Mouse (Mus musculus): ENCODE measurements at regions not wholly inside any gene's neighbourhood (a gene's known extent, or its start where the extent isn't known, plus 50 kb on each side); places are given as distances from the start of the nearest gene placed in this dataset.
A peak's percentile ranks its signal among the peaks of the same experiment; 100 is the strongest.

DNA sequence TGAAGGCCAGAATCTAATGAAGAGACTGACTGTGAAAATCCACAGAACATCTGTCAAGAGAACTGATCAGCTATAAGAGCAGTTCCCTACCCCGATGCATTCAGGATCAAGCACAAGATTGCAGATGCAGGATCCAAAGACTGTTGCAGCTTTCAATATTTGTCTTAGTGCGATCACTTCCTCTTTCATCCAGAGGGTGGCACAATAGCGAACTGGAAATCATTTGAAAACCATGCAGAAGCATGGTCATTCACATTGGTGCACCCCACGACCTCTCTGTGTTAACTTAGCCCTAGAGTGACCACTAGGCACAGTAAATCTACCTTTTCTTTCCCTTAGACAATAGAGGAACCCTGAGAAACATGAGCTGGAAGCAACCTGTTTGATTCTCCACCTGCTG lies 55.8 kb upstream of the Pak3 start:
- DNase-seq (ENCODE audit: low spot score in 2 of 2): no peak

DNA sequence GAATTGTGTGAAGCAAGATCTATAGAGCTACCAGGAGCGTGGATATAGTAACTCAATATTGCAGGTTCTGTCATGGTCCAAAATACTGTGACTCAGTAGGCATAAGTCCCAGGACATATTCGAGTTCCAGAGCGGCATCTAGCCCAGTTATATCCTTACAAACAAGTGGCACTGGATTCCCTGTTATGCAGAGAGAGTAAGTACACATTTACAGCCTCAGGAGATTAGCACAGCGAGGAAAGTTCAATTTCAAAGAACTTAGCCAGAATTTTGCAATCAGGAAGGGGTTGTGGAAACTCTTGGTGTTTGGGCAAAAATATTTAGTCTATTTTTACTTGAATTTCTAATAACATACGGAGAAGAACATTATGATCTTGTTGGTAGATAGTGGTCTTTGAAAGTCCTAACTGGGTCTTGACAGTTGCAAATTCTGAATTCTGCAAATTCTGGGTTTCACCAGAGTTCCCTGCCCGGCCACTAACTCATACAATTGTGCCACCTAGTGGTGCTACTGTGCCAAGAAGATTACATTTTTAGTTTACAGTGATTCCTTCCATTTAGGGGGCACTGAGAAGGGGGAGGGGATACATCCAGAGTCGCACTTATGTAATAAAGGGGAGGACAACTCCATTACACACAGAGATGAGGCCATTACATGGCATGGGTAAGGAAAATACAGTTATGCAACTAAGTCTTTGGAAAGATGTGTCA lies 54.7 kb upstream of the Chrdl1 start:
- no peak for DNase-seq (ENCODE audit: low spot score in 2 of 2)

DNA sequence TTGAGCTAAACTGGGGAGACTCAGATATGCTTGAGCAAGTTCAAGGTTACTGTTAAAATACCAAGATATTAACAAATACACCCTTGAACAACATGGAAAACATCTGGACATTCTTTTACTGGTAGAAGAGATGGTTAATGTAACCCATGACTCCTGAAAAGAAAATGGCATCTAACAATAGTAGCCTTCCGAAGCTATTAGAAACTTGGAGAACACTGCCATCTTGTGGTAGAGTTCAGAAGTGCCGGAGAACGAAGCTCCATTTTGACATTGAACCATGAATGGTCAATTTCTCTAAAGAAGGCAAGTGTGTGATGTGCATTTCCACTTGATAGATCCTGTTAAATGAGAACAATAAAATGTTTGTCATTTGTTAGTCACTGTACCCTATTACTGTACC lies 50.5 kb upstream of the Chrdl1 start:
- DNase-seq (ENCODE audit: low spot score in 2 of 2): peak in 1 of 2 experiments; percentile 4

Measured in heart, adult 9 months (tissue).